Mouse (Mus musculus) regulatory T cell (primary cell): ENCODE results near the gene Syce1l.

Source experiments
- in situ Hi-C: fragments of 300-600 bp; cut with MboI, MseI; formaldehyde crosslinking; loops from one replicate; pipeline ENCODE4 v1.15.1; 2025; ENCODE audit warnings: high pct_unique_total_duplicates

Gene Syce1l

DNA sequence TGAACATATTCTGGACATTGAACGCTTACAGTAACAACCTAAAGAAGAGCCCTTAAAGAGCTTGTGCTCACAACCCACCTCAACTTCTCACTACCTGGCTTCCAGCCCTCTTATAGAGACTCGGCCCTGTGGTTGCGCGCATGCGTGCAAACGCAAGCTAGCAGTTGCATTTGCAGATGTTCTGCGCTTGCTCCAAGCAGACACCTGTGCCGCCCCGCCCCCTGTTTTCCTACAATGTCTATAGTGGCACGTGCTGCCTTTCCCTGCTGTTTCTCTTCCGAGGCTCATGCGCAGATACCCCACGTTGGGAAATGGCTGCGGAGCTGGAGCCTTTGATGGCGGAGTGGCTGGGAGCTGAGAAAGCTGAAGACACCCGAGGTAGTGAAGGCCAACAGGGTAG is at the start of gene Syce1l:
Gene Syce1l, plus strand, starts transcription at position 288 of the 400 bp plus-strand sequence.
- in situ Hi-C loops: loop anchor here (10.0 kb wide), 1 partner anchor 1402 kb away; no protein-coding TSS in a partner anchor

DNA sequence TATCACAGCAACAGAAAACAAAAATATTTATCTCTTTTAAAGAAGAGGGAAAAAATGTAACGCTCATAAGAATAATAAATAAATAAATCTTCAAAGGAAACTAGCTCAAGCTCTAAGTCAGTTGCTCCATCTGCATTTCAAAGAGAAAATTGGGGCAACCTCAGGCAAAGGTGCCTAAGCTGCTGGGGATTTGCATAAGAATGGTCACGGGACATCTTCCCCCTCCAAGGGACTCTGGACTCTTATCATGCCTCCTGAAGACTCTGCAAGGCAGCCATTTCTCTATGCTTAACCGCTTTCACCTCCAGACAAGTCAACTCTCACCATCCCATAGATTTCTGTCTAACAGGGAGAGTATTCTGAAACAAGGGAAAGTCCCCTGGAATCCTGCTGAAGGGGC is 44.6 kb upstream of the Syce1l start:
- in situ Hi-C loops: no loop called here

DNA sequence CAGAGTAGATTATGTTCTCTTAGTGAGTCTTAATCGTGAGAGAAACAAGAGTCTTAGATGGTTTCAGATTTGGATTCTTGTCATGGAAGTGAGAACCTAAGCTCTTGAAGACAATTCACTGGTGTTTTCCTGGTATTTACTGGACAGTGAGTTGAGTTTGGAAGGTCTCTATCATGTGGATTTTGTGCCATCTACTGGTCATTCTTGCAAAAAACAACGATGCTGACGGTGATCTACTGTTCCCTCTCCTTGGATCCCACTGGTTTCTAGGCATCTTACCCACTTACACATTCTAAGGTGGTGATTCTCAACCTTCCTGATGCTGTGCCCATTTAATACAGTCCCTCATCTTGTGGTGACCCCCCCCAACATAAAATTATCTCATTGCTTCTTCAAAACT is 10.4 kb upstream of the Syce1l start:
- in situ Hi-C loops: loop anchor here (10.0 kb wide), 1 partner anchor 502 kb away; the partner anchor contains the start of gene Nudt7

DNA sequence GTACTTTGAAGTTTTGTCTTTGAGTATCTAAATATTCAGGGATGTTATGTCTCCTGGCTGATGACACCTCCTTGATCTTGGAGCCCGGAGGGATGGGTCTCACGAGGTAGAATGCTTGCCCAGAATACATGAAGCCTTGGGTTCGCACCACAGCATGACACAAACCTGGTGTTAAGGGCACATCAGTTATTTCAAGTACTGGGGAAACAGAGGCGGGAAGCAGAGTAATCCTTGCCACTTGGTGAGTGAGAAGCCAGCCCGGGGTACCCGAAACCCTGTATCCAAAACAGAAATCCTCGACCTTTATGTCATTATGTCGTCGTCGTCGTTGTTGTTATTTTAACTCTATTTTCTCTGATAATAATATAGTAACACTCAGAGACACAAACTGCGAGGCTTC is 8.9 kb upstream of the Syce1l start:
- in situ Hi-C loops: loop anchor here (10.0 kb wide), 1 partner anchor 501 kb away; the partner anchor contains the start of gene Nudt7

DNA sequence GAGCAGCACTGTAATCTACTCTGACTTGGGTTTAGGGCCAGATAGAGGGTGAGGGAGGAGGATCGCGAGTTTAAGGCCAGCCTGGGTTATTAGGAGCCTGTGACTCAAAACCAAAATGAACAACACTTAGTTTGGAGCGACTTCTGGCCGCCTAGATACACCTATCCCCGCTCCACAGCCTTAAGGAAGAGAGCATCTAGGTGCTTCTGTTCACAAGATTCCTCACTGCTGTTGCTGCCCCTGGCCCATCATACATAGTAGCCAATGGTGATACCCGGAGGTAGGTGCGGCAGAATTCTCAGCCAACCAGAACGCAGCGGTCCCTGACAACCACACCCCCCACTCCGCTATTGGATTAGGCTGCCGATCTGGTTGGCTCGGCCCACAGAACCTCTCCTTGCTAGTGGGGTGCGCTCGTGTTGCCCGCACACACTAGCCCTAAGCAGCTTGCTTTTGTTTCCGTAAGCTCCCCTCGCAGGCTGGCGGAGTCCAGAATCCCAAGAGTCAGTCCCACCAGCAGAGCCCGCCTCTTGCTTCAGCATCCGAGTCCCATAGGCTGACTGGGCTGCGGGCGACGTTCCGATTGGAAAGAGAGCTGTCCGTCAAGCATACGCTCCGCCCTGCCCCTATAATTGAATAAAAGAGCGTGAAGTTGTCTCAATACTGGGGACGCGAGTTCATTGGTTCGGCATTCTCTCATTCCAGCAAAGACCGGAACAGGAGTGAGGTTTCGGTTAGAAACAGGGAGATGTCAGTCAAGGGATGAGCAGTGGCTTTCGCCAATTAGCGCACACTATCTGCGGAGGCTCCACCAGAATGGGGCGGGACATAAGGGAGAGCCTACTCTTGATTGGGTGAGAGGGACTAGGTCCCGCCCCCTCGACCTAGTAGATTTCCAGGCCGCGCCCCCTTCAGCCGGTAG is 8.1 kb upstream of the Syce1l start, which contains the start of gene Mon1b:
Gene Mon1b, plus strand, starts transcription at position 918 of the 922 bp plus-strand sequence.
- in situ Hi-C loops: loop anchor here (5.0 to 10.0 kb wide), 2 partner anchors 500 to 1588 kb away; partner anchors contain the start of gene Nudt7

DNA sequence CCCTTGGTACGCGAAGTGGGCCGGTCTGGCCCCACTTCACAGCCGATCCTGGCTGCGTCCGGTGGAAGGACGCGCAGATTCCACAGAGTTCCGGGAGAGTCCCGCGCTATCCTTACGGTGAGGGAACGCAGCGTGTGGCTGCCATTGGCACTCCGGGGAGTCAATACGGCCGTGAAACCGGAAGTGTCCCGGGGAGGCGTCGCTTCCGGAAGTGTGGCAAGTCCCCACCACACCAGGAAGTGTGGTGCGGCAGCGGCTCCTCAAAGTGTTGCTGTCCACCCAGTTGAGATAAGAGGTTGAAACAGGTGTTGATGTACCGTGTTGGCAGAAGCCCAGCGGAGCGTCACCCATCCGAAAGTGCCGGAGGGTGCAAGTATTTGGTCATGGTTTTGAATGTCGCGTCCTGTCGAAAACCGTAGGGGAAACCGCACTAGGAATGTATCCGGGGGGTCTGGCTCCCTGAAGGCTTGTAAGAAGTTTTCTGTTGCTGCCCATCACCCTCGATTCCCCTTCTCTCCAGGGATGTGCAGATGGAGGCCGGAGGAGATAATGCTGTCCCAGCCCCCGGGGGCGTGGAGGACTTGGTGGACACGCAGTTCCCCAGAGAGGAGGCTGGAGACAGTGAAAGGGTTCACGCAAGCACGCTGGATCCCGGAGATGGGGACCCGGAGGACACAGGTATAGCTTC is 7.3 kb upstream of the Syce1l start:
- in situ Hi-C loops: loop anchor here (5.0 to 10.0 kb wide), 2 partner anchors 499 to 1588 kb away; partner anchors contain the start of gene Nudt7

DNA sequence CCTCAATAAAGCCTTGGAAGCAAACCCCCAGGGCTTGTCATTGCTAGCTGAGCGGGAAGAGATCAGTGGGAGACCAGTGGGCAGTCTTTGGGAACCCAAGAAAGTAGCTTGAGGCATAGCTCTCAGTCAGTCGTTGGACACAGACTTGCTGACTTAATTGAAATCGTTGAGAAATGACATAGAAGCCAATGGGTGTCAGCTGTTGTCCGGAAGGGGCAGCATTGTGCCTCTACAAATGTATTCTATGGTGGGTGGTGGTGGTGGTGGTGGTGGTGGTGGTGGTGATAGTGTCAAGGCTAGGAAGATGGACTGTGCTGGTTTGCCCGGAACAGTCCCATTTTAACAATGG is 6.8 kb upstream of the Syce1l start:
- in situ Hi-C loops: loop anchor here (5.0 to 10.0 kb wide), 2 partner anchors 499 to 1589 kb away; partner anchors contain the start of gene Nudt7

DNA sequence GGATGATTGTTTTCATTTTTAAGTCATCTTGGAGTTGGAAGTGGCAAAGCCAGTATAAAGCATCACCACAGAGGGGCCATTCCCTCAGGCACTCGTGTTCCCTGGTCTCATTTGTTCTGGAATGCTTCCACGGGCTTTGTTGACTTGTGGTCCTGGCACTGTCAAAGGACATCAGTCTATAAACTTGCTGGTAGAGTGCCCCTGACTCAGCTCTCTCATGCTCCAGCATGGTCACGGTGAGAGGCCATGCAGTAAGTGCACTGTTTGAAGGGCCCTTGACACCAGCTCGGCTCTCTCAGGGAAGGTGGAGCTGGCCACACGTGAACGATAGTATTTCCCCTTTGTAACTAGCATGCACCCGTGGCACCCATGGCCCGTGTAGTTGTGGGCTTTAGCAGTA is 2.7 kb upstream of the Syce1l start:
- in situ Hi-C loops: loop anchor here (10.0 kb wide), 1 partner anchor 1404 kb away; no protein-coding TSS in a partner anchor

DNA sequence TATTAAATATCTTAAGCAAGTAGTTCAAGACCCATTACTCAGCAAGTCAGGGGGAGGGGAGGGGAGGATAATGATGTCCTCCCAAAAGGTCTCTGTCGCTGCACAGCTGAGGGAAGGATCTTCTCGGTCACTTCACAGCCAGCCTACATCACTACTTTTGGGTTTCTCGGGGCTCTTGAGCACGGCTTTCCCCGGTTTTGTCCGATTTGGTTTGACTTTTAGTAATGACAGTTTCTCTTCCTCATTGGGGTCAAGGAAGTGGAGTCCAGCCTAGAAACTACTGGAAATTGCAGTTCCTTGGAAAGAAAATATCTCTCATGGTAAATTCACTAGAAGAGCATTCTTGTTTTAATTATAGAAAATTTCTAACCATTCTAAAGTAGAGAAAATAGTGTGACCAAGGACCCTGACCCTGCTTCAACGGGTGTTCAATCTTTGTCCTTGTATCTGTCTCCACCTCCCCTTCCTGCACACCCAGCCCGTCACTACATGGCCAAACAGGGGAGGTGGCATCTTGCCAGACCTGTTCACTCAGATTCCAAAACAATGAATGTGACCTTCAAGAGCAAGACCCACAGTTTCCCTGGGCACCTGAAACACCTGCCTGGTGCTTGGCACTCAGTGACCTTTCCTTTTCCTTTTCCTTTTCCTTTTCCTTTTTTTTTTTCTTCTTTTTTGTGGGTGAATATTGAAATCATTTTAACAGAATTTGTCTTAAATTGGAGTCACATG is 632 bp downstream of the Syce1l start:
- in situ Hi-C loops: loop anchor here (10.0 kb wide), 1 partner anchor 1401 kb away; no protein-coding TSS in a partner anchor

DNA sequence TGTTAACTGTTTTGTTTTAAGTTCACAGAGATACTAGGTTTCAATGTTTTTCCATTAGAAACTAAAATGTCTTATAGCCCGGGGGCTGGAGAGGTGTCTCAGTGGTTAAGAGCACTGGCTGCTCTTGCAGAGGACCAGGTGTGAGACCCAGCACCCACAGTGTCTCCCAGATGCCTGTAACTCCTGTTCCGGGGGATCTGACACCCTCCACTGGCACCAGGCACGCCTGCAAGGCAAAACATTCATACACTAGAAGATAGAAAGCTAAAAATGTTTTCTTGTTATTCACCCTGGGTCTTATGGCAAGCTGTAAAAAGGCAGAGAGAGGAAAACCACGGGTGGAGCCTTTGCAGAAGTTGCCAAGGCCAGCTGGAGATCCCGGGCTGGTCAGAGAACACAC is 2.2 kb downstream of the Syce1l start:
- in situ Hi-C loops: loop anchor here (10.0 kb wide), 1 partner anchor 1400 kb away; no protein-coding TSS in a partner anchor

DNA sequence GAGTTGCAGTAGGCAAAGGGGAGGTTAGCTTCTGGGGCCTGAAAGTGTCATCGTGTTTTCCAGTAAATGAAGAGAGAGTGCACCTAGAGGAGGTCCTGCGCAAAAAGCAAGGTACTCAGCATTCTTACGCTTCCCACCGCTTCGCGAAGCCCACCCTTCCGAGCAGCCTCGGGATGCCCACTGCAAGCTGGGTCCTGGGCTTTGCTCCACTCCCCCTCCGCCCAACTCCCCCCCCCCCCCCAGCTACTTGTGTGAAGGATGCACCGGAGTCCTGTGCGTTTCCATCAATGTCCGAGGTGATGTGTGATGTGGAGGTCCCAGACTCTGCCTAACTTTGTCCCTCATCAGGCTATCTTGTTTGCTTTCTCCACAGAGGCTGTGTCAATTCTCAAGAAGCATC is 9.4 kb downstream of the Syce1l start:
- in situ Hi-C loops: no loop called here

DNA sequence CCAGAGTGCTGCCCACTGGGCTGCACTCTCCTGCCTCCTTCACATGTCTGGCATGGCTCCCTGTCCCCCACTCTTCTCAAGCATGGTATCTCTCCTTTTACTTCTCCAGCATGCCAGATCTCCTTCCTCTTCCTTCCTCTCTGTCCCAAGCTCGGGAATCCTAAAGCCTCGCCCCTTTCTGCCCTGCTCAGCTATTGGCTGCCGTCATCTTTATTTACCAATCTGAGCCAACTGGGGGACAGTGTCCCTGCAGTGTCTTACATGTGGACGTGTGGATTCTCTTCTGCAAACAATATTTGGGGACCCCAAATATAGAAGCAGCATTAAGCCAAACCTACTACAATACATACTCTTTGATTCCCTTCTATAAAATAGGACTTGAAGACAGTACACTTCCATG is 10.1 kb downstream of the Syce1l start:
- in situ Hi-C loops: no loop called here

DNA sequence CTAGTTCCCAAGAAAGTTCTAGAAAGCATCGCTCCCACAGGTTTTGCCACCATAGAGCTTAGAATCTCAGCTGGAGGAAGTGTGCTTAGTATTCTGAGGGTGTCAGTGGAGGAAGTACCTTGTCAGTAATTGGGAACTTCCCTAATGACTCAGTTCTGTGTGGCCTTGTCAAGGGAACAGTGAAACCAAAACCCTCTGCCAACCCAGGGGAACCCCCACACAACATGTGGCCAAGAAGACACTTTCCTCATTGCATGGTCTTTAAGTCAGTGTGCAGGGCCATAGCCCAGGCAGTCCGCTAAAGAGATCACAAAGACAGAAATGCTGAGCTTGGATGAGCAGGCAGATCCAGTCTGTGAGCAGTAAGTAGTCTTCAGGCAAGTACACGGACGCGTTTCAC is 13.1 kb downstream of the Syce1l start:
- in situ Hi-C loops: loop anchor here (5.0 kb wide), 1 partner anchor 776 kb away; no protein-coding TSS in a partner anchor

DNA sequence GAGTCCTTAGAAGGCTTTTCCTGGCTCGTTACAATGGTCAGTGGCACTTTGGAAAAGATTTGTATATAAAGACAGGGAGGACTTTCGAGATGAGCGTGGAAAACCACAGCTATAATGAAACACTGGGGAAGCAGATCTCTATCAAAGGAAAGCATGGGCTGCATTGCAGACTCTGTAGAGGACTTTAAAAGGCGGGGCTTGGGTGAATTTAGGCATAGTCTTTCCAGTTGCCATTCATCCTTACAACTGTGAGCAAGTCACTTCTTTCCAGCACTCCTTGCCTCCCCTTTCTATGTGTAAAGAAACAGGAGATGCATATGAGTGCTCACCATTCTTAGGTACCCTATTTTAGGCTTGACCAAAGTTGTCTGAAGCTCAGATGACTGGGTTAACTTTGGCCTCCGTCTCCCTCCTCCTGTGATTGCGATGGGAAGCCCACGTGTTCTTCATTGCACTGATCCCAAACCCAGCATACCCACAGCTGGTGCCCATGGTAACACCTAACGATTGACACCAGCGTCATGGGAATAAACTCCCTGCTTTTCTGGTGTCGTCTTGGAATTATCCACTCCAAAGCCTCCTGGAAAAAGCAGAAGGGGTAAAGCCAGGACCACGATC is 13.8 kb downstream of the Syce1l start:
- in situ Hi-C loops: loop anchor here (5.0 kb wide), 1 partner anchor 776 kb away; no protein-coding TSS in a partner anchor

DNA sequence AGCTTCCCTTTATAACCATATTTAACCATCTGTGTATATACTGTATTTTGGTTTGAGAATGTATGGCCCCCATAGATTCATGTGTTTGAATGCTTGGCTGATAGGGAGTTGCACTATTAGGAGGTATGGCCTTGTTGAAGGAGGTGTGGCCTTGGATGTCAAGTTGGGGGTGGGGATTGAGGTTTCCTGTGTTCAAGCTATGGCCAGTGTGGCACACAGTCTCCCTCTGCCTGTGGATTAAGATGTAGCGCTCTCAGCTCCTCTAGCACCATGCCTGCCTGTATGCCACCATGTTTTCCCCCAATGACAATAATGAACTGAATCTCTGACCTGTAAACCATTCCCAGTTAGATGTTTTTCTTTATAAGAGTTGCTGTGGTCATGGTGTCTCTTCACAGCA is 17.1 kb downstream of the Syce1l start:
- in situ Hi-C loops: loop anchor here (10.0 kb wide), 1 partner anchor 705 kb away; no protein-coding TSS in a partner anchor

DNA sequence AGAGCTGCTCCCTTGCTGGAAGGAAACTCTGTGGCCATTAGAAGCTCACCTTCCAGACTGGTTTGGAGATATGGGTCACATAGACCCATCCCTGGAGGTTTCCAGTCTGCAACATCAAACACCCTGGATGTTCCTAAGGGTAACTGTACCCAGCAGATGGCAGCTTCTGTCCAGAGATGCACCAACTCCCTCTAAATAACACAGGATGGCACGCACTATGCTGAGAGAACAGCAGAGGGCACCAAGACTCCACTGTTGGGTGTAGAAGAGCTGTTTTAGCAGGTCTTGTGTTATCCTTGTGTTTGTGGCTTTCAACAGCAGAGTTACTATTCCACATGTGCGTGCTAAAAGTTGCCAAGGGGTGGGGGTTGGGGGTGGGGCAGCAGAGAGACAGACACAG is 21.5 kb downstream of the Syce1l start:
- in situ Hi-C loops: loop anchor here (10.0 kb wide), 1 partner anchor 700 kb away; no protein-coding TSS in a partner anchor

DNA sequence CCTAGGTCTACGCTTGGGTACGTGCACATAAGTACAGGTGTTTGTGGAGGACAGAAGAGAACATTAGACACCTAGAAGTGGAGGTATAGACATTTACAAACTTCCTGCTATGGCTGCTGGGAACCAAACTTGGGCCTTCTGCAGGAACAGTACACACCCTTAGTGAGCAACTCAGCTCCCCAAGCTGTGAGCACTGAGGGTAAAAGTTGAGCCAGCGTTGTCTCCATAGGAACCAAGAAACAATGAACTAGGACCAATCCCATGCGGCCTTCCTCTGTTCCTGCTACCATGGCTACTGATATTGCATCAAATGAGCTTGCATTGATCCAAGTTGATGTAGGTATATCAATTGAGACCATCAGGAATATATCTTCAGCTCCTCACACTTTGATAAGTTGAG is 22.0 kb downstream of the Syce1l start:
- in situ Hi-C loops: loop anchor here (5.0 to 10.0 kb wide), 2 partner anchors 317 to 700 kb away; no protein-coding TSS in a partner anchor

DNA sequence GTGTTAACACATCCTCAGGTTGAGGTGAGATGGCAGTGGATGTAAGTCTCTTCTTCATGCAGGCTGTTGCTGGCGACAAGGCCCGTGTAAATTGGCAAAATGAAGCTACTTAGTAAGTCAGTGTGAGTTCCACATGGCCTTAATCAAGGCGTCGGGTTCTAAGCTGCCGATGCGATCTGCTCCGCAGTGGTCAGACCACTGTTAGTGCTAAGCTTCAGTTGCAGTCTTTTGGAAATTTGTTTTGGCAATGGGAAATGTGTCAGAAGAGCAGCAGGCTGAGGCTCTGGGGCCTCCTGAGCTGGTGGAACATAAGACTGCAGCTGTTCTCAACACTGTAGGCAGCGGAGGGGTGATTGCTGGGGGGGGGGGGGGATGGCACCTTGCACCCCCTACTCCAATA is 22.9 kb downstream of the Syce1l start:
- in situ Hi-C loops: loop anchor here (5.0 to 10.0 kb wide), 2 partner anchors 316 to 699 kb away; no protein-coding TSS in a partner anchor

DNA sequence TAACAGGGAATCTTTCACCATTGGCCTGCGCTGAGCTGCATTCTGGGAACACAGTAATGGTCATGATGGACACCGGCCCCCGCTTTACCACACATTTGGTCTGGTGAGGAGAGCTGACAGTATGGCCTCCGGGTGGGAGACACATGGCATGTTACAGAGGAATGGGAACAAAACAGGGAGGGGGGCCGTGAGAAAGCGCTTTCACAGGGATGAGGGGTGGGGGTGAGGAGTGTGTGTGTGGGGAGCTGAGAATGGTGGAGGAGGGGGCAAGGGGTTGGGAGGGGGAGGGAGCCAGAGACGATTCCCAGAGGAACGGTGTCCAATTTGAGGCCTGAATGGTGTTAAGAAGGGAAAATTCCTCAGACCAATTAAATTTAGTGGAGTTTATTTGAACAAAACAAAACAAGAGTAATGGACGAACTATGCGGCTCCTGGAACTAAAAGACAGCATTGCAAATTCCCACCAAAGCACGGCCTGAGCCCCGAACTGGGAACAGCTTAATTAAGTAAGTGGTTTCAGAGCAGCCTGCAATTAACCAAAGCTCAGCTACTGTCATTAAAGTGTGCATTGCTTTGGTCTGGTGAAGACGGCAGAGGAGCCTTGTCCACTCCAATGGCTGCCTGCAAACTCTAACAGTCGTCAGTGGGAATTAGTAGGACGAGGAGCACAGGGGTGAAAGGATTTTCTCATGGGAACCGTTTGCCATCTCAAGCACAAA is 23.9 kb downstream of the Syce1l start:
- in situ Hi-C loops: loop anchor here (5.0 to 10.0 kb wide), 2 partner anchors 315 to 698 kb away; no protein-coding TSS in a partner anchor

DNA sequence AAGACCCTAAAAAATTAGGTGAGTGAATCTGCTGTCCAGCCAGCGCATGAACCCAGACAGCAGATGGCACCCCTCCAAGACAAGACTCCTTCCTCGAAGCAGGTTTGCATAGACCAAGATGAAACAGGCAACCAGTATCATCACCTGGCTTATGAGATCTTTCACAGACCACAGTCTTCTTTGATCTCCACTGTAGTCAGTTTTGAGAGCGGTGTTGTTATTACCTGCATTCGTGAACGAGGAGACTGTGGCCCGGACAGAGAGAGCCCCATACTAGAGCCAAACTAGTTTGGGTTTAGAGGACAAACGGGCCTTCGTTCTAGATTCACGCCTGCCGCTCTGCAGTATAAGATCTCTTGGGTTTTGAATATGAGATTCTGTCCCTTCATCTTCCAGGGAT is 26.9 kb downstream of the Syce1l start:
- in situ Hi-C loops: loop anchor here (5.0 to 10.0 kb wide), 3 partner anchors 312 to 955 kb away; no protein-coding TSS in a partner anchor
